Mouse (Mus musculus) kidney, adult 2 months (tissue): ENCODE data around the gene Bsdc1. TPM values are rescaled to one million over a fixed set of nuclear protein-coding genes. Genes with fewer than 3 reads are reported as not detected.

Source experiments
- DNase-seq: peaks from one replicate; pipeline ENCODE4 v3.0.0; 2021
- H3K27ac ChIP-seq: fragments of 200-500 bp; 2 replicates; pipeline ENCODE4 v1.5.1; 2012; ENCODE audit warnings: low read depth, low read length, control low read depth, inconsistent platforms; ENCODE audit not compliant: insufficient read depth
- H3K27me3 ChIP-seq: fragments of 200-500 bp; replicated peaks from 2 replicates; pipeline ENCODE4 v1.6.1; 2012; ENCODE audit warnings: mild to moderate bottlenecking, moderate library complexity, low read length, inconsistent platforms; ENCODE audit not compliant: control insufficient read depth, insufficient read depth
- H3K36me3 ChIP-seq: fragments of 200-500 bp; 2 replicates; pipeline ENCODE4 v1.6.1; 2012; ENCODE audit warnings: mild to moderate bottlenecking, moderate library complexity, low read length, inconsistent platforms; ENCODE audit not compliant: control insufficient read depth, insufficient read depth
- H3K4me1 ChIP-seq: fragments of 200-500 bp; 2 replicates; pipeline ENCODE4 v1.6.1; 2011; ENCODE audit warnings: low read length; ENCODE audit not compliant: control insufficient read depth, insufficient read depth
- H3K4me3 ChIP-seq: fragments of 200-500 bp; 2 replicates; pipeline ENCODE4 v1.5.1; 2011; ENCODE audit warnings: mild to moderate bottlenecking, low read depth, low read length, control low read depth; ENCODE audit not compliant: insufficient read depth
- CTCF ChIP-seq: fragments of 200-500 bp; conservative IDR thresholded peaks from 2 replicates; pipeline ENCODE4 v1.5.1; 2011; ENCODE audit warnings: low read depth, mild to moderate bottlenecking, control low read depth, low read length, moderate library complexity, mixed read lengths; ENCODE audit not compliant: insufficient read depth, insufficient read length
- POLR2A ChIP-seq: fragments of 200-500 bp; IDR thresholded peaks from one replicate; pipeline ENCODE4 v1.6.1; 2011; ENCODE audit warnings: low read depth, low read length, control low read depth
- WGBS: fragments of 180-500 bp; shearing (Covaris S2); methylation state at CpG from one replicate; pipeline ENCODE4 v1.1.7; 2018; 5-methylcytosine and 5-hydroxymethylcytosine counted together
- polyA plus RNA-seq: library from polyadenylated mRNA; depleted of rRNA; stranded (reverse); fragments of >200 nt; gene quantifications from 2 replicates; pipeline ENCODE4 v1.2.3, GENCODE M21; 2012

The Bsdc1 gene
- polyA plus RNA-seq, 1 experiment, result 28.7 TPM

GRCm38 (mm10) chr4:129459726-129460125, 1.7 kb upstream of the Bsdc1 start:
- 38% methylated on average over 3 of the region's 3 CpGs for WGBS
- H3K27ac ChIP-seq, result peak overlapping the region; percentile 28; the same call in 1 of the 2 replicates

GRCm38 (mm10) chr4:129460827-129461182, 576 bp upstream of the Bsdc1 start:
- Histone ChIP-seq H3K4me1 (peaks cover 4% of the 10 kb centered on the region; the same call in 1 of the 2 replicates), H3K36me3 (peaks cover 3% of the 10 kb centered on the region; the same call in 1 of the 2 replicates), H3K4me3 (peak overlapping the region; percentile 47), H3K27ac (peak overlapping the region; percentile 72), H3K27me3 (no peaks in the 10 kb centered on the region)
- DNase-seq, result no peak
- TF ChIP-seq POLR2A (no peak), CTCF (no peak)
- WGBS, result 0% methylated on average over 4 of the region's 4 CpGs

More at GRCm38 (mm10) chr4:129459726-129460125, 1.7 kb upstream of the Bsdc1 start:
- no peaks in the 10 kb centered on the region for H3K36me3 ChIP-seq
- peaks cover 4% of the 10 kb centered on the region; the same call in 1 of the 2 replicates for H3K4me1 ChIP-seq
- no peak overlapping the region for H3K4me3 ChIP-seq
- peak; percentile 80 for DNase-seq
- no peaks in the 10 kb centered on the region for H3K27me3 ChIP-seq
- TF ChIP-seq CTCF, result no peak
- no peak for TF ChIP-seq POLR2A

- peak overlapping the region; percentile 72 for H3K4me3 ChIP-seq
- H3K27ac ChIP-seq, result peak overlapping the region; percentile 68; the same call in 1 of the 2 replicates
- H3K36me3 ChIP-seq, result peaks cover 7% of the 10 kb centered on the region
- TF ChIP-seq POLR2A, result no peak
- TF ChIP-seq CTCF, result no peak
- H3K4me1 ChIP-seq, result peaks cover 4% of the 10 kb centered on the region; the same call in 1 of the 2 replicates
- H3K27me3 ChIP-seq, result no peaks in the 10 kb centered on the region
- peak; percentile 68 for DNase-seq
- 16% methylated on average over 3 of the region's 3 CpGs for WGBS
Observed at GRCm38 (mm10) chr4:129462118-129462517, 737 bp downstream of the Bsdc1 start.

GRCm38 (mm10) chr4:129463097-129464059, 2.0 kb downstream of the Bsdc1 start:
- Histone ChIP-seq H3K4me1 (peaks cover 4% of the 10 kb centered on the region; the same call in 1 of the 2 replicates), H3K36me3 (peaks cover 8% of the 10 kb centered on the region), H3K27ac (no peak overlapping the region), H3K4me3 (no peak overlapping the region), H3K27me3 (no peaks in the 10 kb centered on the region)
- WGBS, result 78% methylated on average over 24 of the region's 24 CpGs
- TF ChIP-seq CTCF (no peak), POLR2A (no peak)
- no peak for DNase-seq

GRCm38 (mm10) chr4:129464286-129464815, 3.0 kb downstream of the Bsdc1 start:
- H3K27ac ChIP-seq, result no peak overlapping the region

GRCm38 (mm10) chr4:129476047-129476446, 14.7 kb downstream of the Bsdc1 start:
- no peak overlapping the region for H3K4me3 ChIP-seq
- TF ChIP-seq CTCF (no peak), POLR2A (no peak)
- no peak for DNase-seq
- H3K4me1 ChIP-seq, result no peaks in the 10 kb centered on the region
- WGBS, result 95% methylated on average over 11 of the region's 11 CpGs
- no peaks in the 10 kb centered on the region for H3K27me3 ChIP-seq
- H3K27ac ChIP-seq, result no peak overlapping the region
- peaks cover 4% of the 10 kb centered on the region for H3K36me3 ChIP-seq

More at GRCm38 (mm10) chr4:129464286-129464815, 3.0 kb downstream of the Bsdc1 start:
- H3K36me3 ChIP-seq, result peaks cover 11% of the 10 kb centered on the region
- 65% methylated on average over 4 of the region's 4 CpGs for WGBS
- peaks cover 4% of the 10 kb centered on the region; the same call in 1 of the 2 replicates for H3K4me1 ChIP-seq
- peak; percentile 33 for DNase-seq
- TF ChIP-seq POLR2A, result no peak
- no peak for TF ChIP-seq CTCF
- H3K27me3 ChIP-seq, result no peaks in the 10 kb centered on the region
- no peak overlapping the region for H3K4me3 ChIP-seq

- DNase-seq, result no peak
- no peak overlapping the region for H3K4me3 ChIP-seq
- H3K27ac ChIP-seq, result no peak overlapping the region
- H3K36me3 ChIP-seq, result no peaks in the 10 kb centered on the region
- H3K27me3 ChIP-seq, result no peaks in the 10 kb centered on the region
- TF ChIP-seq POLR2A, result no peak
- no peak for TF ChIP-seq CTCF
- H3K4me1 ChIP-seq, result no peaks in the 10 kb centered on the region
- WGBS, result 86% methylated on average over 3 of the region's 3 CpGs
Observed at GRCm38 (mm10) chr4:129479863-129480262, 18.5 kb downstream of the Bsdc1 start.
